Mouse (Mus musculus) liver, adult 2 months (tissue): ENCODE results near the gene Pde3b. TPM values are rescaled to one million over a fixed set of nuclear protein-coding genes. Genes with fewer than 3 reads are reported as not detected.

Experiments
- DNase-seq: peaks from one replicate; pipeline ENCODE4 v3.0.0-alpha.2; 2011; ENCODE audit warnings: low read depth, low spot score; ENCODE audit errors: extremely low read depth
- H3K27ac ChIP-seq: fragments of 200-500 bp; replicated peaks from 2 replicates; pipeline ENCODE4 v1.5.1; 2012; ENCODE audit warnings: low read depth, mild to moderate bottlenecking, control low read depth, inconsistent platforms, low read length; ENCODE audit not compliant: insufficient read depth
- H3K27me3 ChIP-seq: fragments of 200-500 bp; 2 replicates; pipeline ENCODE4 v1.6.1; 2012; ENCODE audit warnings: mild to moderate bottlenecking, moderate library complexity, low read length, inconsistent platforms; ENCODE audit not compliant: control insufficient read depth, insufficient read depth
- H3K36me3 ChIP-seq: fragments of 200-500 bp; 2 replicates; pipeline ENCODE4 v1.6.1; 2012; ENCODE audit warnings: low read length, inconsistent platforms; ENCODE audit not compliant: control insufficient read depth, insufficient read depth
- H3K4me1 ChIP-seq: fragments of 200-500 bp; 2 replicates; pipeline ENCODE4 v1.6.1; 2011; ENCODE audit warnings: low read length; ENCODE audit not compliant: control insufficient read depth, insufficient read depth
- H3K4me3 ChIP-seq: fragments of 200-500 bp; 2 replicates; pipeline ENCODE4 v1.5.1; 2011; ENCODE audit warnings: low read depth, mild to moderate bottlenecking, control low read depth, low read length, moderate library complexity; ENCODE audit not compliant: insufficient read depth
- H3K79me2 ChIP-seq: fragments of 200-500 bp; 2 replicates; pipeline ENCODE4 v1.6.1; 2012; ENCODE audit warnings: inconsistent platforms, mild to moderate bottlenecking, low read length, moderate library complexity; ENCODE audit not compliant: control insufficient read depth, insufficient read depth
- H3K9ac ChIP-seq: fragments of 200-500 bp; 2 replicates; pipeline ENCODE4 v1.6.1; 2012; ENCODE audit warnings: low read depth, mild to moderate bottlenecking, control low read depth, inconsistent platforms, low read length
- CTCF ChIP-seq: fragments of 200-500 bp; IDR thresholded peaks from 2 replicates; pipeline ENCODE4 v1.5.1; 2011; ENCODE audit warnings: low read depth, low read length, control low read depth
- POLR2A ChIP-seq: fragments of 200-500 bp; IDR thresholded peaks from 2 replicates; pipeline ENCODE4 v1.6.1; 2011; ENCODE audit warnings: low read length, control low read depth; ENCODE audit not compliant: insufficient read depth; ENCODE audit errors: extremely low read depth
- WGBS: fragments of 180-500 bp; shearing (Covaris S2); methylation state at CpG from one replicate; pipeline ENCODE4 v1.1.7; 2018; 5-methylcytosine and 5-hydroxymethylcytosine counted together
- polyA plus RNA-seq: library from polyadenylated mRNA; depleted of rRNA; stranded (reverse); fragments of >200 nt; gene quantifications from 2 replicates; pipeline ENCODE4 v1.2.3, GENCODE M21; 2012
- total RNA-seq: library from RNA; depleted of rRNA; stranded (reverse); fragments of >200 nt; gene quantifications from 2 replicates; pipeline ENCODE4 v1.2.3, GENCODE M21; 2014

The Pde3b gene
- total and polyA plus RNA-seq, 2 experiments, result 16.2 to 86.2 TPM

GRCm38 (mm10) chr7:114452876-114453275 lies 37.8 kb downstream of the Pde3b start:
- no peak for DNase-seq
- no peaks in the 10 kb centered on the region for H3K27me3 ChIP-seq
- TF ChIP-seq POLR2A, result no peak
- no peak for TF ChIP-seq CTCF
- no peak overlapping the region; the same call in 1 of the 2 replicates for H3K27ac ChIP-seq
- peaks cover 16% of the 10 kb centered on the region; the same call in 1 of the 2 replicates for H3K79me2 ChIP-seq
- 48% methylated on average over 3 of the region's 3 CpGs for WGBS
- H3K9ac ChIP-seq, result no peak overlapping the region
- no peaks in the 10 kb centered on the region for H3K36me3 ChIP-seq
- H3K4me3 ChIP-seq, result no peak overlapping the region
- peaks cover 6% of the 10 kb centered on the region; the same call in 1 of the 2 replicates for H3K4me1 ChIP-seq

DNA sequence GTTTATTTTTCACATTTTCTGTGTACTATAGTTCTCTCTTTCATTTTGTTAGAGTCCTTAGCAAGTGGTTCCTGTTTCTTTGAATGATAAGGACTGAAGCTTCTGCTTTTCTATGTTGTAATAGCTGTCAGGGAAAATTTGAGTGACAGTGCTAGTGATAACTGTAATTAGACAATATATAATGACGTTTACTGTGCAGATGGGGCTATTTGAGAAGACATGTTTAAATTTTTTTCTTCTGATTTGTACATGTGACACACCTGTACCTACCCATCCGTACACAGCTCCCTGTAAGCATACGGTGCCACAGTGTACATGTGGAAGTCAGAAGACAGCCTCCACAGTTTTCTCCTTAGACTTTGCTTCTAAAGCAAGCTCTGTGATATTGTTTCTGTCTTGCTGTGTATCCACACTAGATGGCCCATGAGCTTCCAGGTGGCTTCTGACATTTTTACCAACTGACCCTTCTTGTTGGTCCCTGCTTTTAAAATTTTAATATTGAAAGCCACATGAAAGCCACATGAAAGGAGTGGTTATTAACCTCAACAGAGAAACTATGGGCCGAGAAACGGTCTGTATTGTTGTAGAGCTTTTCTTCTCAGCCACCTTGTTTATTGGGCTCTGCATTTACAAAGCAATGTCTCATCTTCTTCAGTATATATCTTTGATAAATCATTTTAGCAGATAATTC lies 38.4 kb downstream of the Pde3b start:
- no peak overlapping the region for H3K9ac ChIP-seq
- 81% methylated on average over 5 of the region's 5 CpGs for WGBS
- DNase-seq, result no peak
- no peak overlapping the region for H3K4me3 ChIP-seq
- peaks cover 21% of the 10 kb centered on the region; the same call in 1 of the 2 replicates for H3K79me2 ChIP-seq
- no peaks in the 10 kb centered on the region for H3K27me3 ChIP-seq
- H3K4me1 ChIP-seq, result peaks cover 6% of the 10 kb centered on the region
- TF ChIP-seq POLR2A, result no peak
- H3K36me3 ChIP-seq, result no peaks in the 10 kb centered on the region
- H3K27ac ChIP-seq, result no peak overlapping the region

- Histone ChIP-seq H3K4me3 (no peak overlapping the region), H3K27ac (no peak overlapping the region), H3K27me3 (no peaks in the 10 kb centered on the region), H3K9ac (no peak overlapping the region), H3K4me1 (peaks cover 8% of the 10 kb centered on the region), H3K36me3 (no peaks in the 10 kb centered on the region), H3K79me2 (peaks cover 22% of the 10 kb centered on the region; the same call in 1 of the 2 replicates)
- TF ChIP-seq POLR2A (no peak), CTCF (no peak)
- 79% methylated on average over 1 of the region's 1 CpGs for WGBS
- DNase-seq, result no peak
These were observed 39.8 kb downstream of the Pde3b start for GRCm38 (mm10) chr7:114454858-114455257.

DNA sequence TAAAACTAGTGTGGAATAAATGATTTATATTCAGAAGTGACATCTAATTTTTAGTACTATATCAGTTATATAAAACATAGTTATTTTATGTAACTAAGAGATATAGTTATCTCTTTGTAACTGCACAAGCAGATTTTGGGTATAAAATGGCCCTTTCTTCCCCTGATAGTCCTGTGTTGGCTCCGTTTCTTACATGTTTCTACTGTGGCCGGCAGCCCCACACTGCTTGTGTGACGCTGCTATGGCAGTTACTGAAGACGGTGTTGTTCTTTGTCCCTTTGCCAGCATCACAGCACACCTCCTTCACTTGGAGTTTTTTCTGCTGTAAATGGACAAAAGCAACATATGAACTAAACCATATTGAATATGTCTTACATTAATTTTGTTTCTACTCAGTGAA lies 41.8 kb downstream of the Pde3b start:
- H3K79me2 ChIP-seq, result peaks cover 26% of the 10 kb centered on the region; the same call in 1 of the 2 replicates
- TF ChIP-seq CTCF (no peak), POLR2A (no peak)
- H3K4me1 ChIP-seq, result peaks cover 16% of the 10 kb centered on the region
- H3K36me3 ChIP-seq, result no peaks in the 10 kb centered on the region
- no peak overlapping the region for H3K9ac ChIP-seq
- H3K27ac ChIP-seq, result no peak overlapping the region
- DNase-seq, result no peak
- no peak overlapping the region for H3K4me3 ChIP-seq
- H3K27me3 ChIP-seq, result no peaks in the 10 kb centered on the region
- WGBS, result 50% methylated on average over 4 of the region's 4 CpGs

GRCm38 (mm10) chr7:114459909-114460308 lies 44.8 kb downstream of the Pde3b start:
- no peak overlapping the region for H3K9ac ChIP-seq
- TF ChIP-seq POLR2A, result no peak
- no peak for TF ChIP-seq CTCF
- H3K27ac ChIP-seq, result no peak overlapping the region
- WGBS, result 92% methylated on average over 1 of the region's 1 CpGs
- peak; percentile 28 for DNase-seq
- peaks cover 14% of the 10 kb centered on the region for H3K4me1 ChIP-seq
- no peaks in the 10 kb centered on the region for H3K36me3 ChIP-seq
- H3K4me3 ChIP-seq, result no peak overlapping the region
- no peaks in the 10 kb centered on the region for H3K27me3 ChIP-seq
- H3K79me2 ChIP-seq, result peaks cover 23% of the 10 kb centered on the region; the same call in 1 of the 2 replicates

- no peak overlapping the region for H3K9ac ChIP-seq
- DNase-seq, result peak; percentile 59
- peaks cover 14% of the 10 kb centered on the region for H3K4me1 ChIP-seq
- H3K79me2 ChIP-seq, result peaks cover 20% of the 10 kb centered on the region; the same call in 1 of the 2 replicates
- H3K36me3 ChIP-seq, result no peaks in the 10 kb centered on the region
- no peaks in the 10 kb centered on the region for H3K27me3 ChIP-seq
- 12% methylated on average over 2 of the region's 2 CpGs for WGBS
- H3K4me3 ChIP-seq, result no peak overlapping the region
- no peak overlapping the region for H3K27ac ChIP-seq
- no peak for TF ChIP-seq POLR2A
- TF ChIP-seq CTCF, result no peak
These were observed 46.6 kb downstream of the Pde3b start for GRCm38 (mm10) chr7:114461727-114462126.
